Mouse (Mus musculus): Measurements from ENCODE around the gene Enpp6.
"Not testable (repeated sequence)": the region's sequence is repeated elsewhere in the genome, so short reads cannot be mapped to it uniquely, and the experiment has no call there.

Gene Enpp6

GRCm38 (mm10) chr8:46995931-46996664 is 9.4 kb downstream of the Enpp6 start:
- DNase-seq (ENCODE audit: low read depth): no peak

- no peak for DNase-seq (ENCODE audit: low read depth)
Measured at GRCm38 (mm10) chr8:47005676-47006075, 19.0 kb downstream of the Enpp6 start.

DNA sequence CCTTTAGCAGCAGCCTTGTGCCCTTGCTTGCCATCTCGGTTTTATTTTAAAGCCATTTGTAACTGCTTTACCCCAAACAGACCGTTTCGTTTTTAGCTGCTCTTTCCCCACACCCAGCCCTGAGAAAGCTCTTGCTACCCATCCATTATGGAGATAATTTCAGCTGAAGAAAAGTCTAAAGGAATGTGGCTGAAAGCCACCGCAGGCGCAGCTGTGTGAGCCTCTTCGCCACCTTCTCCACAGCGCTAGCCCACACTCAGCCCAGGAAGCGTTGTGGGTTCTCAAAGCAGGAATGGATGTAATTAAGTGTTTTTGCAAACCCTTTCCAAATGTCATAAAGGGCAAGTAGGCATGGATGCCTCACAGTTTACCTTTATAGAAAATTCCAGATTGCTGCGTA is 20.1 kb downstream of the Enpp6 start:
- no peak for DNase-seq (ENCODE audit: low read depth)

GRCm38 (mm10) chr8:47008220-47008773 is 21.6 kb downstream of the Enpp6 start:
- DNase-seq (ENCODE audit: low read depth): no peak

- DNase-seq (ENCODE audit: low read depth): peak; percentile 85
Measured at GRCm38 (mm10) chr8:47016268-47016946, 29.7 kb downstream of the Enpp6 start.

DNA sequence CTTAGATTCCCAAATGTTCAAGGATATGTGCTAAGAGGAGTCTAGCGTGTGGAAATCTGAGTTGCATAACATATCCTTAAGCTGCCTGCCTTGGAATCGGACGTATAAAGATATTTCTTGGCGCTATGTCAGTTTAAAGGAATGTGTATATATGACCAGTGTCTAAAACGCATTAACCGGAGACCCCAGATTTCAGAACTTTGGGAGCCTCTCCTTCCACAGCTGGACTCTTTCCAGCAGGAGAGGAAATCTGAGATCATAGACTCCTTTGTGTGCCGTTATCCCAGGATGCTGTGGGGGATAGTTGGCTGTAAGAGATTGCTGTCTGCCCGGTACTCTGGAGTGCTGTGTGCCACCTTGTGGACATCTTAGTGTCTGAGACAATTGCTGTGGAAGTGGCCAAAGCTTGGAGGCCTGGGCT is 34.5 kb downstream of the Enpp6 start:
- peak; percentile 8 for DNase-seq (ENCODE audit: low read depth)

- DNase-seq (ENCODE audit: low read depth): no peak
Measured at GRCm38 (mm10) chr8:47024612-47025011, 37.9 kb downstream of the Enpp6 start.

DNA sequence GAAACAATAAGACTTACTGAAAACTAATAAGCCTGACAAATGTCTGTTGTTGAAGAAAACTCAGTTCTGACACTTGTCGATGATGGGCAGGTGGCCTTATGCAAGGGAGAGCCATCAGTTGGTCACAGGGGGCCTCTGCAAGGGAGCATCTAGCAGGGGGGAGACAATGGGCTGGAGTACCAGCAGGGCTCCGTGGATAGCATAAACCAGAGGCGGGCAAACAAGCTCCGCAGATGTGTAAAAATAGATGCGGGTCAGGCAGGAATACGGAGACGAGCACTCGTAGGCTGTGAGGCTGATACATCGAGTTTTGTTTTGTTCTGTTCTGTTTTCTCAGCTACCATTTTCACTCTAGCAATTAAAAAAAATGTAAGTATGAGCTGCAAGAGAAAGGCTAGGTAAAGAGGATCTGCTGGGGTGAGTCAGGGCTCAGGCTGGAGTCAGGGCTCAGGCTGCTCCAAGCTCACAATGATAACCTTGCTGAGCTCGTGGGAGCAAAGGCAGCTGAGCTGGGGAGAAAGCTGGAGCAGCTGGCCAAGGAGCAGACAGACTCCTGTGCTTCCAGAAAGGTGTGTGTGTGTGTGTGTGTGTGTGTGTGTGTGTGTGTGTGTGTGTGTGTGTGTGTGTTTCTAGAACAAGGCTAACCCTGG is 40.3 kb downstream of the Enpp6 start:
- DNase-seq (ENCODE audit: low read depth): no peak

- DNase-seq (ENCODE audit: low read depth): no peak
Measured at GRCm38 (mm10) chr8:47028474-47028873, 41.8 kb downstream of the Enpp6 start.

GRCm38 (mm10) chr8:47030321-47030720 is 43.6 kb downstream of the Enpp6 start:
- DNase-seq (ENCODE audit: low read depth): no peak

GRCm38 (mm10) chr8:47032081-47032480 is 45.4 kb downstream of the Enpp6 start:
- DNase-seq (ENCODE audit: low read depth): peak; percentile 3

GRCm38 (mm10) chr8:47033976-47034375 is 47.3 kb downstream of the Enpp6 start:
- DNase-seq (ENCODE audit: low read depth): no peak

DNA sequence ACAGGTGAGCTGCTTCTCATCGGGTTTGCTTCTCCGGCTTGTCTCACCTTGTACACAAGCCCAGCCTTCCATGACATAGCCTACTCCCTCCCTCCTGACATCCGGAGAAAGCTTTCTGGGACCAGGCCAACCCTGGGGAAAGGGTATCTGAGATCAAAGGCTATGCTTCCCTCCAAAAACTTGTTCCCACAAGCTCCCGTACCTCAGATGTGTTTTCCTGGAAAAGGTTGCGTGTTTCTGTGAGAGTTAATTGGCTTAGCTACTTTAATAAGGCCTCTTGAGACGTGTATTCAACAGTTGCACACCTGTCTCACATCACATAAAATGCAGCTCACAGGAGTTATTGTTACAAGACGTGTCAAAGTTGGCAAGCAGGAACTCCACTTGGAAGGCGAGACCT is 49.8 kb downstream of the Enpp6 start:
- no peak for DNase-seq (ENCODE audit: low read depth)

GRCm38 (mm10) chr8:47037405-47037804 is 50.7 kb downstream of the Enpp6 start:
- no peak for DNase-seq (ENCODE audit: low read depth)

GRCm38 (mm10) chr8:47040215-47040614 is 53.5 kb downstream of the Enpp6 start:
- DNase-seq (ENCODE audit: low read depth): not testable (repeated sequence)

- DNase-seq (ENCODE audit: low read depth): no peak
Measured at GRCm38 (mm10) chr8:47046340-47046739, 59.7 kb downstream of the Enpp6 start.

DNA sequence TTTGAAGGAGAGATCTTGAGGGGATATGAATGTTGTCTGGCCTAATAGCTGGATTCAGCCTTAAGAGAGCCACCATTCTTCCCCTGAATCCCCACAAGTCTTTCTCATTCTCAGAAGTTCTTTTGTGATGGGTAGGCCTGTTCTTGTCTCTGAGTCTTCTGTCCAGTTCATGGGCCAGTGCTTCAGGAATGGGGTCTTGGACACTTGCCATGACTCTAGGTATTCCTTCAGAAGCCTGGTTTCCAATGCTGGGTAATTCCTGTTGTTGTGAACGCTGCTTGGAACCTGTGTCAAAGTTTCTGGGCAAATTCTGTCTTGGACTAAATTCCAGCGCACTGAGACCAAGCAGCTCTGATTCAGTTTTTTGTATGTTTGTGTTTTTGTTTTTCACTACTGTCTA is 60.5 kb downstream of the Enpp6 start:
- no peak for DNase-seq (ENCODE audit: low read depth)

- no peak for DNase-seq (ENCODE audit: low read depth)
Measured at GRCm38 (mm10) chr8:47048584-47048983, 61.9 kb downstream of the Enpp6 start.

DNA sequence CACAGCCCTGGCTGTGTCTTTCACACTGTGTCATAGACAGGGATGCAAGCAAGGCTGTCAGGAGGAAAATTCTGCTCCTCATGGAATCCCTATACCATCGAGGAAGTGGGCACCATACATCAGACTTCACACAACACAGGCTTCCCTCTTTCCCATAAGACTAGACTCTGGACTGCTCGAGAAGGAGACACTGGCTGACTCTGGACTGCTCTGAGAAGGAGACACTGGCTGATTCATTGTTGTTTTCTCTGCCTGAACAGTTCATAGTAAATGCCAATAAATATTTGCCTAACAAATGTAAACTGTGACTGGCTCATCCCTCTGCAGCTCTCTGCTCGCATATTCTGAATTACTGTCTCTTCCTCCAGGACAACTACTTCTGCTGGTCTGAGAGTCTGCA is 66.0 kb downstream of the Enpp6 start:
- no peak for DNase-seq (ENCODE audit: low read depth)

GRCm38 (mm10) chr8:47056086-47056485 is 69.4 kb downstream of the Enpp6 start:
- DNase-seq (ENCODE audit: low read depth): no peak

- no peak for DNase-seq (ENCODE audit: low read depth)
Measured at GRCm38 (mm10) chr8:47058526-47058925, 71.8 kb downstream of the Enpp6 start.

- DNase-seq (ENCODE audit: low read depth): no peak
Measured at GRCm38 (mm10) chr8:47058971-47059370, 72.3 kb downstream of the Enpp6 start.
